Mouse (Mus musculus) liver, adult 10 weeks (tissue): ENCODE data around the gene Olfr870. TPM values are rescaled to one million over a fixed set of nuclear protein-coding genes. Genes with fewer than 3 reads are reported as not detected.

ENCODE experiments used
- polyA plus RNA-seq: library from polyadenylated mRNA; stranded (reverse); fragments of 350-450 nt; fragmentation: Illumina TruSeq; extraction: RNeasy Lipid Tissue Mini Kit (QIAGEN cat#74804); gene quantifications from one replicate; pipeline ENCODE4 v1.2.3, GENCODE M21; 2014; ENCODE audit warnings: low read depth, low replicate concordance

Gene Olfr870
- not detected for polyA plus RNA-seq

GRCm38 (mm10) chr9:20173957-20174356 is at the start of gene Olfr870:
Gene Olfr870 (minus strand): TSS chr9:20174057.

GRCm38 (mm10) chr9:20211907-20212306 is 38.0 kb upstream of the Olfr870 start, which contains the start of gene Olfr871:
Gene Olfr871 (plus strand): TSS chr9:20212207.

GRCm38 (mm10) chr9:20128709-20129108 is 45.1 kb downstream of the Olfr870 start, which contains the start of gene Olfr869:
Gene Olfr869 (plus strand): TSS chr9:20129009.

Other genes starting within 250 kb of the Olfr870 start
- not detected for gene Olfr866, start 146.0 kb downstream of the Olfr870 start, polyA plus RNA-seq
- not detected for gene Olfr867, start 116.5 kb downstream of the Olfr870 start, polyA plus RNA-seq
- gene Olfr868, start 75.4 kb downstream of the Olfr870 start, polyA plus RNA-seq, result not detected
- not detected for gene Olfr869, start 45.0 kb downstream of the Olfr870 start, polyA plus RNA-seq
- gene Olfr871, start 38.1 kb upstream of the Olfr870 start, polyA plus RNA-seq, result not detected
- gene Olfr872, start 63.1 kb upstream of the Olfr870 start, polyA plus RNA-seq, result not detected
- not detected for gene Olfr39, start 108.3 kb upstream of the Olfr870 start, polyA plus RNA-seq
- gene Olfr873, start 124.5 kb upstream of the Olfr870 start, polyA plus RNA-seq, result not detected
- not detected for gene Olfr18, start 162.0 kb upstream of the Olfr870 start, polyA plus RNA-seq
- gene Zfp560, start 211.1 kb upstream of the Olfr870 start, polyA plus RNA-seq, result 16.7 TPM